Mouse (Mus musculus): ENCODE results near the gene Gpr107.

DNA sequence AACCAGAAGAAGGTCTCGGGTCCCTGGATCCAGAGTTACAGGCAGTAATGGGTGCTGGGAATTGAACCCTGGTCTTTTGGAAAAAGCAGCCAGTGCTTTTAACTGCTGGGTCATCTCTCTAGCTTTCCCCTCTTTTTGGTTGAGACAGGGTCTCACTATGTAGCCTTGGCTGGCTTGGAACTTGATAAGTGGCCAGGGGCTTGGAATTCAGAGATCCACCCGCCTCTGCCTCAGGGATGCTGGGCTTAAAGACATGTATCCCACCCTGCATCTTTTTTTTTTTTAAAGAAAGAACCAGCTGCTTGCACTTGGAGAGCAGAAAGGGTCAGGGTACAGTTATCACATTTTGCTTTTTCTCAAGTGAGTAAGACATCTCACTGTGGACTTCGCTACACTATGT is 46.1 kb upstream of the Gpr107 start:
- no peak for TF ChIP-seq CTCF (IDR thresholded peaks at IDR 0.05; ENCODE audit: control insufficient read depth, insufficient read depth, insufficient replicate concordance, low read depth, low read length)
- TF ChIP-seq POLR2A (IDR thresholded peaks at IDR 0.05; ENCODE audit: control insufficient read depth, low read depth, low read length): no peak
